Mouse (Mus musculus) E14TG2a.4 (cell line): ENCODE data around the gene Tead1.

ENCODE experiments used
- CTCF ChIP-seq: conservative IDR thresholded peaks from 2 replicates; pipeline ENCODE4 v1.5.1; 2014; ENCODE audit warnings: low read length
- NANOG ChIP-seq: IDR thresholded peaks from 2 replicates; pipeline ENCODE4 v1.6.1; 2014; ENCODE audit warnings: borderline replicate concordance, low read length, mixed read lengths
- POU5F1 ChIP-seq: IDR thresholded peaks from 2 replicates; pipeline ENCODE4 v1.6.1; 2014; ENCODE audit warnings: low read length, borderline replicate concordance

DNA sequence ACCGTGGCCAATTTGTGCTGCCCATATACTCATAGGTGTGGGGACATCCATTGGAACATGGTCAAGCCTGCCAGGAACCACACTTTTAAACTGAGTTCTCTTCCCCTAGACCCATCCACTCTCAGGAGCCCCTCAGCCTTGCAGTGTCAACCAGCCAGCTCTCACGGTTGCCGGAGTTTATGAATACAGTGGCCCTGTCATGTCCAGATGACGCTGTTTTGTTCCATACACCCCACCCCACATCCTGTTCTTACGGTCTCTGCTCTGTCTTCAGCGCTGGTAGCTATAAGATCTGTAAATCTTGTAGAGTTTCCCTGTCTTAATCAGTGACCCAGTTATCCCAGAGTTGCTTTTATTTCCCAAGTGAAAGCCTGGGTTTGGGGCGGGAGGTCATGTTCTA lies 222.6 kb downstream of the Tead1 start:
- TF ChIP-seq CTCF, result no peak
- TF ChIP-seq POU5F1, result no peak
- no peak for TF ChIP-seq NANOG
